Mouse (Mus musculus) inflammation-experienced regulatory T-cells, adult 16 weeks (primary cell): ENCODE data around the gene D1Ertd622e. TPM values are rescaled to one million over a fixed set of nuclear protein-coding genes. Genes with fewer than 3 reads are reported as not detected.

ENCODE experiments used
- polyA plus RNA-seq: library from polyadenylated mRNA; unstranded; fragments of 100-300 nt; shearing (Covaris generic); gene quantifications from one replicate; pipeline ENCODE4 v1.2.1, GENCODE M21; 2017

The D1Ertd622e gene
- polyA plus RNA-seq = 20.1 TPM

DNA sequence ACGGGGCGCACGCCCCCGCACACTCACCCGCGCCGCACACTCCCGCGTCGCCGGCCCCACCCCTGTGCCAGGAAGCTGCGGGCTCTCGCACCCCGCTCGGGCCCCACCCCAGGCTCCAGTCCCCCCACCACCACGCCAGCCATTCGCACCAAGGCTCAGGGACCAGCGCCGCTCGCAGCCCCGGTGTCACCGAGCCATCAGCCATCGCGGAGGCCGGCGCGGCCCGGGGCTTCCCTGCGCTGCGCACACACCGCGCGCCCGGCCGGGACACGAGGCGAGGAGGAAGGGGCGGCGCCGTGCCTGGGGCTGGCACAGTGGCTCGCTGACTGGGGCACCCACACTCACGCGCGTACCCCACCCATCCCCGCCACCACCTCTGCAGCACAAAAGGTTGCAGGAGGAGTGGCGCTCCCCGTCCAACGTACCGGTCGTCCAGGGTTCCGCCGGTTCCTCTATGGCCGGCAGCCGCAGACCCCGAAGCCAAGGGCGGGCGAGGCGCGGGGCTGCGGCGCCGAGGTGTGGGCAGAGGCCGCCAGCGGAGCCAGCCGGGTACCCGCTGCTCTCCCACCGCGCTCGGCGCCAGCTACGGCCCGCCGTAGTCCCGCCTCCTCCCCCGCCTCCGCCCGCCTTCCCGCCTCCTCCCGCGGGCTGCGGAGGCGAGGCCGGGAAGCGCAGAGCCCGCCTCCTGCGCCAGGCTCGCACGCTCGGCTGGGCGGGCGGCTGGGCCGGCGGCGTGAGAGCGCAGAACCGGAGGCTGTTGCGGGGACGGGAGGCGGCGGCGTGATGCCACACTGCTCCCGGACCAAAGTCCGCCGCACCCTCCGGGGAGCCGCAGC, at the start of gene D1Ertd622e:
Gene D1Ertd622e (minus strand): TSS at position 669 of the 836 bp plus-strand sequence.

Other genes starting within 250 kb of the D1Ertd622e start
- 25.4 TPM for gene Gin1, start 108.1 kb upstream of the D1Ertd622e start, polyA plus RNA-seq
- 77.0 TPM for gene Ppip5k2, start 108.3 kb upstream of the D1Ertd622e start, polyA plus RNA-seq